In the genomic region with DNA sequence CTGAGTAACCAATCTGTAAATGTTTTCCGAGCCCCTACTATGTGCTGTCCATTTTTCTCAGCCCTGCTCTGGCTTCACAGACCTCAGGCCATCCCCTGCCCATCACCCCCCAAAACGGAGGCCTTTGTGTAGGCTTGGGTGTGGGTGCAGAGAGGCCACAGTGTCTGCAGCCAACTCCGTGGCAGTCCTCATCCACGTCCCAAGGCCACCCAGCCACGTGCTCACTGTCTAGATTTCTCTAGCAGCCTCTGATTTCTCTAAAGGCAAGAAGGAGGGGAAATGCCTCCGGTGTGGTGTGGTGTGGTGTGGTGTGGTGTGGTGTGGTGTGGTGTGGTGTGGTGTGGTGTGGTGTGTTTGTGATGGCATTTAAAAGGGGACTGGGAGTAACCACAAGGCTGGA, we compare ENCODE assay signal across 26 mouse cellular contexts.
"Had no signal": no experiment of that assay in that cellular context is flagged by ENCODE, and none has a peak within 500 bp of the region (broad histone marks: within the 10 kb centered on the region; RNA-seq: fewer than 3 reads in every experiment).

No protein-coding gene starts in this region.

- H3K9me3 ChIP-seq: heart, embryonic 10.5 days; heart, embryonic 12.5 days; hindbrain, embryonic 10.5 days; hindbrain, embryonic 12.5 days; hindbrain, embryonic 15.5 days; kidney, embryonic 15.5 days; limb, embryonic 13.5 days; limb, embryonic 15.5 days; liver, embryonic 12.5 days had no signal

- H3K27me3 ChIP-seq: heart, embryonic 12.5 days; hindbrain, embryonic 12.5 days; hindbrain, embryonic 15.5 days; kidney, embryonic 15.5 days; limb, embryonic 13.5 days; limb, embryonic 15.5 days had no signal

- DNase-seq: gastrocnemius, postnatal 14 days; gastrocnemius, postnatal 36 days; heart, adult 18-20 months; heart, postnatal 10 days; heart, postnatal 4 days; kidney, adult 11 months; kidney, adult 2 months; kidney, adult 9 months; kidney, postnatal 14 days; kidney, postnatal 36 days; layer of hippocampus, adult 9-11 months; layer of hippocampus, postnatal 36 days; left cerebral cortex, postnatal 4 days had no signal

- ATAC-seq: inflammation-experienced regulatory T-cells, adult 6 months; intestine, embryonic 16.5 days; liver, embryonic 12.5 days had no signal

- H3K4me1 ChIP-seq: limb, embryonic 13.5 days had no signal

- H3K9ac ChIP-seq: heart, embryonic 12.5 days; hindbrain, embryonic 12.5 days; hindbrain, embryonic 15.5 days; kidney, embryonic 15.5 days; limb, embryonic 13.5 days; limb, embryonic 15.5 days; liver, embryonic 12.5 days; liver, embryonic 14.5 days had no signal

- H3K36me3 ChIP-seq: heart, embryonic 10.5 days; heart, embryonic 12.5 days; hindbrain, embryonic 10.5 days; hindbrain, embryonic 12.5 days; hindbrain, embryonic 15.5 days; kidney, embryonic 15.5 days; limb, embryonic 13.5 days; limb, embryonic 15.5 days; liver, embryonic 12.5 days had no signal

- H3K4me3 ChIP-seq: heart, embryonic 10.5 days; heart, embryonic 12.5 days; hindbrain, embryonic 10.5 days; hindbrain, embryonic 12.5 days; hindbrain, embryonic 15.5 days; kidney, embryonic 15.5 days; limb, embryonic 13.5 days; limb, embryonic 15.5 days; liver, embryonic 12.5 days had no signal

- H3K27ac ChIP-seq: heart, embryonic 10.5 days; hindbrain, embryonic 15.5 days; kidney, embryonic 15.5 days; kidney, postnatal 0 days; limb, embryonic 13.5 days; limb, embryonic 15.5 days; liver, embryonic 12.5 days; liver, embryonic 14.5 days had no signal

- H3K4me2 ChIP-seq: heart, embryonic 12.5 days; hindbrain, embryonic 12.5 days; hindbrain, embryonic 15.5 days; kidney, embryonic 15.5 days; limb, embryonic 13.5 days; limb, embryonic 15.5 days; liver, embryonic 12.5 days had no signal
